10 mouse cellular contexts compared by ENCODE assay signal in the genomic region with DNA sequence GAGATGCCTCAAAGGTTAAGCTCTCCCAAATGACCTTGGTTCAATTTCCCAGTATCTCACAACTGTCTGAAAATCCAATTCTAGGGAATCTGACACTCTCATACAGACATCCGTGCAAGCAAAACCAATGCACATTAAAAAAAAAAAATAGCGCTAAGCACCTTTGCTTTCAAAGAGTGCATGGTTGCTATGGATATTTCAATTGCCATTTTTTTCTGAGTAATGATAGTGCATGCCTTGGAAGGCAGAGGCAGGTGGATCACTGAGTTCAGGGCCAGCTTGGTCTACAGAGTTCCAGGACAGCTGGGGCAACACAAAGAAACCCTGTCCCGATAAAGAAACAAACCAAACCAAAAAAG. TPM values are rescaled to one million over a fixed set of nuclear protein-coding genes. Genes with fewer than 3 reads are reported as not detected.
DNase-seq lines count a peak whose midpoint lies in the region; ATAC-seq and TF ChIP-seq lines count a peak whose summit lies in the region.
"Had no signal": no experiment of that assay in that cellular context is flagged by ENCODE, and none has a peak within 500 bp of the region (broad histone marks: within the 10 kb centered on the region; RNA-seq: fewer than 3 reads in every experiment).

No protein-coding gene starts in this region.

- no peak for TF ChIP-seq POLR2A in embryonic fibroblast, embryonic 13.5 days (IDR thresholded peaks at IDR 0.05; ENCODE audit: low read depth, low read length)

- H3K9me3 ChIP-seq in lung, embryonic 15.5 days, result no peaks in the 10 kb centered on the region
- H3K9me3 ChIP-seq in limb, embryonic 11.5 days (ENCODE audit: control insufficient read depth, low read length), result no peaks in the 10 kb centered on the region
- no peaks in the 10 kb centered on the region for H3K9me3 ChIP-seq in neural tube, embryonic 15.5 days (replicated peaks)

- peak overlapping the region; percentile 69 for H3K9ac ChIP-seq in lung, embryonic 15.5 days
- peak overlapping the region; percentile 65 for H3K9ac ChIP-seq in limb, embryonic 11.5 days (ENCODE audit: low read length)
- H3K9ac ChIP-seq in neural tube, embryonic 15.5 days (replicated peaks), result peak overlapping the region; percentile 83

- no peak for DNase-seq in lung, postnatal 10 days
- no peak for DNase-seq in limb, embryonic 11.5 days (ENCODE audit: low spot score)
- DNase-seq in adrenal gland, postnatal 36 days, result no peak
- DNase-seq in thymus, postnatal 36 days, result no peak
- DNase-seq in gastrocnemius, postnatal 36 days, result no peak

- H3K27ac ChIP-seq in lung, embryonic 15.5 days, result peak overlapping the region; percentile 83; the same call in 1 of the 2 replicates
- no peak overlapping the region for H3K27ac ChIP-seq in embryonic fibroblast, embryonic 13.5 days (ENCODE audit: insufficient read depth, low read length)
- H3K27ac ChIP-seq in limb, embryonic 11.5 days (replicated peaks; ENCODE audit: low read depth, low read length), result no peak overlapping the region
- peak overlapping the region; percentile 88; the same call in 1 of the 2 replicates for H3K27ac ChIP-seq in neural tube, embryonic 15.5 days (replicated peaks)

- intact Hi-C loops in gastrocnemius, postnatal 36 days (cut with DNase I), result no loop called here

- 8% methylated on average over 3 of the region's 3 CpGs for WGBS in lung, embryonic 15.5 days
- 20% methylated on average over 3 of the region's 3 CpGs for WGBS in limb, embryonic 11.5 days
- WGBS in neural tube, embryonic 15.5 days, result 10% methylated on average over 3 of the region's 3 CpGs

- no peaks in the 10 kb centered on the region for H3K27me3 ChIP-seq in lung, embryonic 15.5 days
- no peaks in the 10 kb centered on the region for H3K27me3 ChIP-seq in limb, embryonic 11.5 days (ENCODE audit: control insufficient read depth, insufficient read depth, low read length)
- no peaks in the 10 kb centered on the region for H3K27me3 ChIP-seq in neural tube, embryonic 15.5 days (replicated peaks)

- H3K36me3 ChIP-seq in lung, embryonic 15.5 days, result peaks cover 15% of the 10 kb centered on the region; the same call in 1 of the 2 replicates
- H3K36me3 ChIP-seq in limb, embryonic 11.5 days (ENCODE audit: control insufficient read depth, insufficient read depth, low read length), result no peaks in the 10 kb centered on the region; the same call in 1 of the 2 replicates
- peaks cover 18% of the 10 kb centered on the region for H3K36me3 ChIP-seq in neural tube, embryonic 15.5 days

- TF ChIP-seq CTCF in embryonic fibroblast, embryonic 13.5 days (IDR thresholded peaks at IDR 0.05; ENCODE audit: borderline replicate concordance, insufficient read depth, low read length), result no peak

- H3K4me3 ChIP-seq in lung, embryonic 15.5 days, result peak overlapping the region; percentile 70
- H3K4me3 ChIP-seq in embryonic fibroblast, embryonic 13.5 days (ENCODE audit: insufficient read depth, low read length), result peak overlapping the region; percentile 70; the same call in 1 of the 2 replicates
- H3K4me3 ChIP-seq in limb, embryonic 11.5 days (ENCODE audit: low read depth, low read length), result peak overlapping the region; percentile 51
- H3K4me3 ChIP-seq in neural tube, embryonic 15.5 days (replicated peaks), result peak overlapping the region; percentile 68

- no peak; the same call in 1 of the 2 replicates for ATAC-seq in lung, embryonic 15.5 days (ENCODE audit: borderline replicate concordance, extremely low read depth, low FRiP score, low TSS enrichment)
- ATAC-seq in limb, embryonic 11.5 days (ENCODE audit: insufficient number of reproducible peaks, low FRiP score, low TSS enrichment, low read depth), result no peak
- 0 out of 2 replicates have a peak, but pooled peaks have one; percentile 4 for ATAC-seq in neural tube, embryonic 15.5 days (ENCODE audit: low FRiP score)

- H3K4me2 ChIP-seq in lung, embryonic 15.5 days, result peak overlapping the region; percentile 75
- peak overlapping the region; percentile 59 for H3K4me2 ChIP-seq in limb, embryonic 11.5 days (ENCODE audit: low read depth, severe bottlenecking)
- peak overlapping the region; percentile 93 for H3K4me2 ChIP-seq in neural tube, embryonic 15.5 days

- H3K4me1 ChIP-seq in lung, embryonic 15.5 days, result peaks cover 11% of the 10 kb centered on the region
- no peaks in the 10 kb centered on the region for H3K4me1 ChIP-seq in embryonic fibroblast, embryonic 13.5 days (ENCODE audit: control insufficient read depth, insufficient read depth, low read length)
- H3K4me1 ChIP-seq in limb, embryonic 11.5 days (ENCODE audit: control insufficient read depth, insufficient read depth, low read length), result no peaks in the 10 kb centered on the region
- H3K4me1 ChIP-seq in neural tube, embryonic 15.5 days, result peaks cover 14% of the 10 kb centered on the region

RNA-seq across cellular contexts. Expression of a gene that starts 0.3 kb away (rescaled TPM):
- 58.5 and 60.2 TPM in 2 replicates for polyA plus RNA-seq in lung, embryonic 15.5 days (2015; fragmentation: Nextera tagmentation; extraction: Ambion mirVana)
- polyA plus RNA-seq in embryonic fibroblast, embryonic 13.5 days (2011; ENCODE audit: insufficient read length, low read depth, missing spikeins), result 16.3 and 22.3 TPM in 2 replicates
- polyA plus RNA-seq in limb, embryonic 11.5 days (2014; fragmentation: Nextera tagmentation; extraction: Ambion mirVana), result 53.5 and 60.2 TPM in 2 replicates
- polyA plus RNA-seq in neural tube, embryonic 15.5 days (2015; fragmentation: Nextera tagmentation; extraction: Ambion mirVana), result 62.6 and 65.7 TPM in 2 replicates
- 10 to 100 TPM; 49.9 to 79.8 TPM for total RNA-seq in adrenal gland, postnatal 36 days (2021)
- 10 to 100 TPM; 56.4 to 67.2 TPM for total RNA-seq in gastrocnemius, postnatal 36 days (2021)

RNA-seq across cellular contexts. Expression of a gene that starts 2.5 kb away (rescaled TPM):
- polyA plus RNA-seq in lung, embryonic 15.5 days (2015; fragmentation: Nextera tagmentation; extraction: Ambion mirVana), result 70.5 and 72.7 TPM in 2 replicates
- 11.7 and 28.6 TPM in 2 replicates for polyA plus RNA-seq in embryonic fibroblast, embryonic 13.5 days (2011; ENCODE audit: insufficient read length, low read depth, missing spikeins)
- 110 and 128 TPM in 2 replicates for polyA plus RNA-seq in limb, embryonic 11.5 days (2014; fragmentation: Nextera tagmentation; extraction: Ambion mirVana)
- 44.5 and 47.3 TPM in 2 replicates for polyA plus RNA-seq in neural tube, embryonic 15.5 days (2015; fragmentation: Nextera tagmentation; extraction: Ambion mirVana)
- 10 to 100 TPM in 1 of 2 experiments, 1 to 10 TPM in 1; 5.3 to 17.6 TPM for total RNA-seq in adrenal gland, postnatal 36 days (2021)
- total RNA-seq in gastrocnemius, postnatal 36 days (2021), result 1 to 10 TPM; 3.5 TPM

RNA-seq across cellular contexts. Expression of a gene that starts 2.7 kb away (rescaled TPM):
- polyA plus RNA-seq in lung, embryonic 15.5 days (2015; fragmentation: Nextera tagmentation; extraction: Ambion mirVana), result not detected in 2 replicates
- not detected in 2 replicates for polyA plus RNA-seq in embryonic fibroblast, embryonic 13.5 days (2011; ENCODE audit: insufficient read length, low read depth, missing spikeins)
- not detected in 2 replicates for polyA plus RNA-seq in limb, embryonic 11.5 days (2014; fragmentation: Nextera tagmentation; extraction: Ambion mirVana)
- not detected in 2 replicates for polyA plus RNA-seq in neural tube, embryonic 15.5 days (2015; fragmentation: Nextera tagmentation; extraction: Ambion mirVana)
- total RNA-seq in adrenal gland, postnatal 36 days (2021), result not detected
- not detected for total RNA-seq in gastrocnemius, postnatal 36 days (2021)
- total RNA-seq: adrenal gland, postnatal 25 days; left cerebral cortex, postnatal 36 days had no signal

RNA-seq across cellular contexts. Expression of a gene that starts 7.6 kb away (rescaled TPM):
- 81.5 and 93.7 TPM in 2 replicates for polyA plus RNA-seq in lung, embryonic 15.5 days (2015; fragmentation: Nextera tagmentation; extraction: Ambion mirVana)
- polyA plus RNA-seq in embryonic fibroblast, embryonic 13.5 days (2011; ENCODE audit: insufficient read length, low read depth, missing spikeins), result 61.7 and 68.8 TPM in 2 replicates
- 127 and 132 TPM in 2 replicates for polyA plus RNA-seq in limb, embryonic 11.5 days (2014; fragmentation: Nextera tagmentation; extraction: Ambion mirVana)
- polyA plus RNA-seq in neural tube, embryonic 15.5 days (2015; fragmentation: Nextera tagmentation; extraction: Ambion mirVana), result 40.1 and 48.2 TPM in 2 replicates
- total RNA-seq in adrenal gland, postnatal 36 days (2021), result 10 to 100 TPM; 49.6 to 50.3 TPM
- total RNA-seq in gastrocnemius, postnatal 36 days (2021), result 10 to 100 TPM; 15.6 to 17.1 TPM

RNA-seq across cellular contexts. Expression of a gene that starts 7.7 kb away (rescaled TPM):
- polyA plus RNA-seq in lung, embryonic 15.5 days (2015; fragmentation: Nextera tagmentation; extraction: Ambion mirVana), result not detected in 2 replicates
- polyA plus RNA-seq in embryonic fibroblast, embryonic 13.5 days (2011; ENCODE audit: insufficient read length, low read depth, missing spikeins), result 16.8 and 18.4 TPM in 2 replicates
- 0.24 TPM in 1 of 2 replicates, not detected in the other for polyA plus RNA-seq in limb, embryonic 11.5 days (2014; fragmentation: Nextera tagmentation; extraction: Ambion mirVana)
- polyA plus RNA-seq in neural tube, embryonic 15.5 days (2015; fragmentation: Nextera tagmentation; extraction: Ambion mirVana), result 0.27 and 0.45 TPM in 2 replicates
- total RNA-seq in adrenal gland, postnatal 36 days (2021), result 1 to 10 TPM; 1.0 to 4.2 TPM
- under 1 TPM in 1 of 2 experiments, not detected in 1; 0.84 TPM for total RNA-seq in gastrocnemius, postnatal 36 days (2021)
- total RNA-seq: adrenal gland, postnatal 25 days had no signal

Comparison
In these comparisons a context has a peak if more than half of its experiments do, and no peak if none do; other contexts are left out.
1. H3K27ac ChIP-seq: peak in lung, embryonic 15.5 days (single experiment) and neural tube, embryonic 15.5 days (single experiment); none in embryonic fibroblast, embryonic 13.5 days (single experiment) and limb, embryonic 11.5 days (single experiment).
2. Peak in every context shown above with its lines, with median percentiles within 50 percentile points of each other: H3K4me2 ChIP-seq, H3K4me3 ChIP-seq and H3K9ac ChIP-seq.